Mouse (Mus musculus) E14TG2a.4 (cell line): ENCODE measurements around the gene Exosc3.
"Not testable (repeated sequence)": the region's sequence is repeated elsewhere in the genome, so short reads cannot be mapped to it uniquely, and the experiment has no call there.

Experiments
- CTCF ChIP-seq: conservative IDR thresholded peaks from 2 replicates; pipeline ENCODE4 v1.5.1; 2014; ENCODE audit warnings: low read length
- NANOG ChIP-seq: IDR thresholded peaks from 2 replicates; pipeline ENCODE4 v1.6.1; 2014; ENCODE audit warnings: borderline replicate concordance, low read length, mixed read lengths
- POU5F1 ChIP-seq: IDR thresholded peaks from 2 replicates; pipeline ENCODE4 v1.6.1; 2014; ENCODE audit warnings: low read length, borderline replicate concordance

GRCm38 (mm10) chr4:45380903-45381580, 38.5 kb upstream of the Exosc3 start:
- not testable (repeated sequence) for TF ChIP-seq CTCF, POU5F1, NANOG
